Mouse (Mus musculus) kidney, embryonic 15.5 days (tissue): Measurements from ENCODE around the gene Ripor2. TPM values are rescaled to one million over a fixed set of nuclear protein-coding genes. Genes with fewer than 3 reads are reported as not detected.
A peak's percentile ranks its signal among the peaks of the same experiment; 100 is the strongest.

Experiments used
- ATAC-seq: fragments of 200-750 bp; cut with Nextera tagmentation; replicated peaks from 2 replicates; pipeline ENCODE4 v1.8.0; 2017; ENCODE audit warnings: moderate TSS enrichment; ENCODE audit not compliant: low FRiP score
- H3K27ac ChIP-seq: fragments of 300-500 bp; sonication (generic); 2 replicates; pipeline ENCODE4 v1.5.1; 2015; ENCODE audit warnings: mild to moderate bottlenecking, inconsistent platforms
- H3K27me3 ChIP-seq: fragments of 300-500 bp; sonication (generic); 2 replicates; pipeline ENCODE4 v1.6.1; 2015; ENCODE audit warnings: inconsistent platforms
- H3K36me3 ChIP-seq: fragments of 300-500 bp; sonication (generic); 2 replicates; pipeline ENCODE4 v1.6.1; 2015; ENCODE audit warnings: inconsistent platforms
- H3K4me1 ChIP-seq: fragments of 300-500 bp; sonication (generic); 2 replicates; pipeline ENCODE4 v1.6.1; 2015; ENCODE audit warnings: inconsistent platforms
- H3K4me2 ChIP-seq: fragments of 300-500 bp; sonication (generic); 2 replicates; pipeline ENCODE4 v1.6.1; 2015; ENCODE audit warnings: moderate library complexity, mild to moderate bottlenecking, inconsistent platforms
- H3K4me3 ChIP-seq: fragments of 300-500 bp; sonication (generic); replicated peaks from 2 replicates; pipeline ENCODE4 v1.5.1; 2015; ENCODE audit warnings: mild to moderate bottlenecking, inconsistent platforms
- H3K9ac ChIP-seq: fragments of 300-500 bp; sonication (generic); 2 replicates; pipeline ENCODE4 v1.6.1; 2015; ENCODE audit warnings: mild to moderate bottlenecking, inconsistent platforms
- H3K9me3 ChIP-seq: fragments of 300-500 bp; sonication (generic); replicated peaks from 2 replicates; pipeline ENCODE4 v1.6.1; 2016; ENCODE audit warnings: inconsistent platforms
- WGBS: fragments of 180-500 bp; shearing (Covaris S2); methylation state at CpG from one replicate; pipeline ENCODE4 v1.1.7; 2015; ENCODE audit warnings: mixed read lengths; 5-methylcytosine and 5-hydroxymethylcytosine counted together
- polyA plus RNA-seq: library from polyadenylated mRNA; unstranded; fragments of >200 nt; fragmentation: Nextera tagmentation; extraction: Ambion mirVana; gene quantifications from 2 replicates; pipeline ENCODE4 v1.2.1, GENCODE M21; 2015

The Ripor2 gene
- polyA plus RNA-seq, 1 experiment from 2014 or later = 2.7 TPM

DNA sequence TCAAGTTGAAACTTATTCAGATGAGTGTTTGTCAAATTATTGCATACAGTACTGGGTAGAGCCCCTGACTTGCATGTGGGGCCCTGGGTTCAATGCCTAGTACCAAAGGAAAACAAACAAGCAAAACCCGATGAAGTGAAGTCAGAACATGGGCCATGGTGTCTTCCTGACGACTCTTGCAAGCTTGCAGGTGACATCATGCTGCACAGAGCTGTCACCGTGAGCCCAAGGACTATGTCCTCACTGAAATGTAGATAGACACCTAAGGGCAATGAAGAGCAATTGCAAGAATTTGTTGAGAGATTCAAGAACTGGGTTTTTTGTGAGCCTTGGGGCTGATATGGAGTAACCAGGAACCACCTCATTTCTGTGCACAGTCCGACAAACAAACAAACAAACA lies 84.8 kb downstream of the Ripor2 start:
- 82% methylated on average over 4 of the region's 4 CpGs for WGBS
- Histone ChIP-seq H3K4me1 (peaks cover 4% of the 10 kb centered on the region; the same call in 1 of the 2 replicates), H3K4me2 (no peak overlapping the region), H3K9me3 (no peaks in the 10 kb centered on the region), H3K36me3 (no peaks in the 10 kb centered on the region), H3K9ac (no peak overlapping the region), H3K27me3 (no peaks in the 10 kb centered on the region), H3K4me3 (no peak overlapping the region), H3K27ac (no peak overlapping the region)
- ATAC-seq = no peak

DNA sequence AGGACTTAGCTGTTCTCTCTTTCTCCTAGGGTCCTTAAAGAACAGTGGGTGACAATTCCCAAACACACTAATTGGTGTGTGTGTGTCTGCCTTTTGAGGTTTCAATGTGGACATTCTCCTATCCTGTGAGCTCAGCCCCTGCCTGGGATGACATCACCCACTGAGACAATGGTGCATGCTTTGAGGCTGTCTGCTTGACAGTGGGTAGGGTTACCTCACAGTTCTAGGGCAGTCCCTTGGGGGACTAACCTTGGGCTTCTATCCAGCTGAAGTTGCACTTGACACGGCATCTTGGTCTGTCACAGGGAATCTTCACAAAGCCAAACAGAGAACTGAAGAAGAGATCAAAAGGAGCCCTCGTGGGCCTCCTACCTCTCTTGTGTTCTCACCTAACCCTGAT lies 86.6 kb downstream of the Ripor2 start:
- 51% methylated on average over 2 of the region's 2 CpGs for WGBS
- H3K4me3 ChIP-seq = no peak overlapping the region

DNA sequence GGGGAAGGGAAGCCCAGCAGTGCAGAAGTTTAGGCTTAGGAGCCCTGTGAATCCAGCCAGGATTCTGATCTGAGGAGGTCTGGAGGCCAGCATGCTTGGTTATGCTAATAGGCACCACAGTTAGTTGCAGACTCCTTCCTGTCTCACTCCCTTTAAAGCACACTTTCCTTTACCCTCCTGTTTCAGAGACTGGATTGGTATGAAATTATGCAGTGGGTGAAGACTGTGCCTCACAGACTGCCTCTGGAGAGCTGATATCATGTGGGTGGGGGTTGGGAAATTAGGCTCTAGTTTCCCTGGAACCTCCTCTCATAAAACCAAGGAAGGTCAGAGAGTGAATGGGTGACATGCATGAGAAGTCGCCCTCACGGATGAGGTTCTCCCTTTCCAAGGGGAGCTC lies 88.7 kb downstream of the Ripor2 start:
- no peaks in the 10 kb centered on the region for H3K9me3 ChIP-seq
- no peak overlapping the region for H3K27ac ChIP-seq
- no peak for ATAC-seq
- H3K4me3 ChIP-seq = no peak overlapping the region
- H3K4me1 ChIP-seq = peaks cover 4% of the 10 kb centered on the region; the same call in 1 of the 2 replicates
- H3K4me2 ChIP-seq = no peak overlapping the region
- no peaks in the 10 kb centered on the region for H3K36me3 ChIP-seq
- no peak overlapping the region for H3K9ac ChIP-seq
- WGBS = 55% methylated on average over 2 of the region's 2 CpGs
- H3K27me3 ChIP-seq = no peaks in the 10 kb centered on the region

More for the DNA sequence above, 86.6 kb downstream of the Ripor2 start:
- Histone ChIP-seq H3K9me3 (no peaks in the 10 kb centered on the region), H3K9ac (no peak overlapping the region), H3K27me3 (no peaks in the 10 kb centered on the region), H3K4me2 (no peak overlapping the region), H3K36me3 (no peaks in the 10 kb centered on the region), H3K4me1 (peaks cover 4% of the 10 kb centered on the region; the same call in 1 of the 2 replicates), H3K27ac (no peak overlapping the region)
- no peak for ATAC-seq

DNA sequence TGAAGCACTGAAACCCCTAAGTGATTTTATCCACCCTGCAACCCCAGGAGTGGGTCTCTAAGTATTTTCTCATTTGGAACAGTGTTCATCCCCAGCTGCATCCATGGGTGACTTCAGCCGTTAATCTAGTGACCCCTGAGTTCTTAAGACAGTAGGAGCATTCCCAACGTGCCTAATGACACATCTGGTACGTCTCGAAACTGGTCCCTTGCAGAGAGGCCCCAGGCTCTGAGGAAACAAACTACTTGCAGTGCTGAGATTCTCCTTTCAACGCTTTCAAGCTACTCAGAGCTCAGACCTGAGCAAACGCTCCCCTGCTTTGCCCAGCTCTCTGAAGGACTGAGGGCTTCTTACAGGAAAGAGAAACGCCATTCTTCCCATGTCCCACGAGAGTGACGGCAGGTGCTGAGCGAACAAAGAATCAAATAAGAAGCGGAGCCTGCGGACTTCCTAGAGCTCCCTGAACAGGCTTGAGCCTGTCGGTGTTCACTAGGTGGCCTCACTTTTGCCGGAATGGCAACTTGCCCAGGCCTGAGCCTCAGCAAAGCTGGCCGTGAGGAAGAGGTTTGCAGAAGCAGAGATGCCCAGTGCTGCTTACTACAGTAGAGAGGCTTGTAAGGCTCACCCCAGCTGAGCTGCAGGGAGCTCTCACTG lies 97.2 kb downstream of the Ripor2 start:
- Histone ChIP-seq H3K4me2 (no peak overlapping the region), H3K27me3 (no peaks in the 10 kb centered on the region), H3K27ac (peak overlapping the region; percentile 22; the same call in 1 of the 2 replicates), H3K4me1 (peaks cover 7% of the 10 kb centered on the region), H3K36me3 (no peaks in the 10 kb centered on the region), H3K4me3 (no peak overlapping the region), H3K9ac (no peak overlapping the region), H3K9me3 (no peaks in the 10 kb centered on the region)
- ATAC-seq = no peak
- 48% methylated on average over 15 of the region's 15 CpGs for WGBS

DNA sequence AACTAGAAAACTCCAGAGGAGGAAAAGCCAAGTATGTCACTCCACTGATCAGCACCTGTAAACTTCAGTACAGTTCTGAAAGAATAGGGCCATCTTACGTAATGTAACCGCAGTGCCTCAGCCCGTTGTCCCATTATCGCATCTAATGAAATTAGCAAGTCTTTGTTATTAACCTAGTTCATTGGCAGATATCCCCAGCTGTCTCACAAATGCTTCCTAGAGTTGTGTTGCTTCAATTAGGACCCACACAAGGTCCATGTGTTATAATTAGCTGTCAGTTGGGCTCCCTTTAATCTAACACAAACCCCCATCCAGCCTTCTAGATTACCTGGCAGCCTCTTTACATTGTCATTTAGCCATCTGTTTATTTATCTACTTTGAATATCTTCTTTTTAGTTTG lies 99.0 kb downstream of the Ripor2 start:
- Histone ChIP-seq H3K36me3 (no peaks in the 10 kb centered on the region), H3K4me1 (peaks cover 7% of the 10 kb centered on the region), H3K27me3 (no peaks in the 10 kb centered on the region), H3K27ac (no peak overlapping the region), H3K9ac (no peak overlapping the region), H3K4me3 (no peak overlapping the region), H3K4me2 (no peak overlapping the region), H3K9me3 (no peaks in the 10 kb centered on the region)
- ATAC-seq = no peak
- WGBS = 93% methylated on average over 4 of the region's 4 CpGs

DNA sequence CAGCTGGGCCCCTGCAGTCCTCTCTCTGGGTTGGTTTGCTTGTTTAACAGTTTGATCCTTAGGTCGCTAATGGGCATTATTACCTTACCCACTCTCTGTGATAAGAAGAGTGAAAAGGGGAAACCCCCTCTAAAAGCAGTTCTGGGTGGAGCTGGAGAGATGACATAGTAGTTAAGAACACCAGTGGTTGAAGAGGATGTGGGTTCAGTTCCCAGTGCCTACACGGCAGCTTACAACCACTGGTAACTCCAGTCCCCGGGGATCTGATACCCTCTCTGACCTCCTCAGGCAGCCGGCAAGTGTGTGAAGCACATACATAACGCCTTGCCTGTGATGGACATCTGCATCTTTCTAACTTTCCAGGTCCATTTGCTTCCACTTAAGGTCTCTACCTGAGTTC lies 100.4 kb downstream of the Ripor2 start:
- H3K9me3 ChIP-seq = no peaks in the 10 kb centered on the region
- H3K4me3 ChIP-seq = no peak overlapping the region
- no peak overlapping the region for H3K9ac ChIP-seq
- H3K27me3 ChIP-seq = no peaks in the 10 kb centered on the region
- ATAC-seq = no peak
- no peak overlapping the region for H3K27ac ChIP-seq
- no peaks in the 10 kb centered on the region for H3K36me3 ChIP-seq
- 76% methylated on average over 5 of the region's 5 CpGs for WGBS
- H3K4me1 ChIP-seq = peaks cover 13% of the 10 kb centered on the region
- H3K4me2 ChIP-seq = no peak overlapping the region

DNA sequence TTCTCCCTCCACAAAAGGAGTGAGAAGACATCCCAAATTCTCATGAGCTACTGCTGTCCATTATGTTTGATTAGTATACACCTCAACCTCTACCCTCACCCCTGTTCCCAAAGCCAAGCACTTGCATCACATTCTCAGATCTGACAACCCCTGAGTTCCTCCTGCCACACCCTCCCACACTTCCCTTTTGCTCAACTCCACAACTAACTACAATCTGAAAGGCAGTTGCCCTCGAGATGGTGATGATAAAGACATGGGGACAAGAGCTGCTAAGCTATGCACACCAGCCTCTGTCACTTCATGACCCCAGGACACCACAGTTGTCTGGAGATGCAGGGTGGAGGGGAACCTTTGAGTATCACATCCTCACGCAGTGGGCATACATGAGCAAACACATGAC lies 102.5 kb downstream of the Ripor2 start:
- Histone ChIP-seq H3K9ac (no peak overlapping the region), H3K9me3 (no peaks in the 10 kb centered on the region), H3K4me3 (no peak overlapping the region), H3K4me1 (peaks cover 7% of the 10 kb centered on the region), H3K27ac (no peak overlapping the region), H3K4me2 (no peak overlapping the region), H3K27me3 (no peaks in the 10 kb centered on the region), H3K36me3 (no peaks in the 10 kb centered on the region)
- ATAC-seq = no peak
- WGBS = 64% methylated on average over 2 of the region's 2 CpGs

DNA sequence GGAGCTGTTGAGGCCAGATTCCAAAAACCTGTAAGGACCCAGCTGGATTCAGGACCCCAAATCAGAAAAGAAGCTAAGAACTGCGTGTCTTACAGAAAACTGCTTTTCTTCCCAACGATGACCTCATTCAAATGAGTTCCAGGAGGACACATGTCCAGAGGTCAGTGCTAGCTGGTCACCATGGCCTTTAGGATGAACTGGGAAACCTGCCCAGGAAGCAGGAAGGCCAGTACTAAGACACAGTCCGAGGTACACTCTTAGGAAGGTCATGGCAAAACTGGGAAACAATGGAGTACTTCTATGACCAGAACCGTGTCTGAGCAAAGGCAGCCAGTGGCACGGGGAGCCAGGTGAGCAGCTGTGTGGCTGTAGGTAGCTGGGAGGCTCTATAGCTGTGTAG lies 103.9 kb downstream of the Ripor2 start:
- no peaks in the 10 kb centered on the region for H3K9me3 ChIP-seq
- no peak overlapping the region for H3K9ac ChIP-seq
- H3K4me1 ChIP-seq = peaks cover 7% of the 10 kb centered on the region; the same call in 1 of the 2 replicates
- no peak overlapping the region for H3K4me2 ChIP-seq
- H3K36me3 ChIP-seq = no peaks in the 10 kb centered on the region
- 66% methylated on average over 5 of the region's 5 CpGs for WGBS
- no peak overlapping the region for H3K27ac ChIP-seq
- no peak for ATAC-seq
- H3K4me3 ChIP-seq = no peak overlapping the region
- H3K27me3 ChIP-seq = no peaks in the 10 kb centered on the region

DNA sequence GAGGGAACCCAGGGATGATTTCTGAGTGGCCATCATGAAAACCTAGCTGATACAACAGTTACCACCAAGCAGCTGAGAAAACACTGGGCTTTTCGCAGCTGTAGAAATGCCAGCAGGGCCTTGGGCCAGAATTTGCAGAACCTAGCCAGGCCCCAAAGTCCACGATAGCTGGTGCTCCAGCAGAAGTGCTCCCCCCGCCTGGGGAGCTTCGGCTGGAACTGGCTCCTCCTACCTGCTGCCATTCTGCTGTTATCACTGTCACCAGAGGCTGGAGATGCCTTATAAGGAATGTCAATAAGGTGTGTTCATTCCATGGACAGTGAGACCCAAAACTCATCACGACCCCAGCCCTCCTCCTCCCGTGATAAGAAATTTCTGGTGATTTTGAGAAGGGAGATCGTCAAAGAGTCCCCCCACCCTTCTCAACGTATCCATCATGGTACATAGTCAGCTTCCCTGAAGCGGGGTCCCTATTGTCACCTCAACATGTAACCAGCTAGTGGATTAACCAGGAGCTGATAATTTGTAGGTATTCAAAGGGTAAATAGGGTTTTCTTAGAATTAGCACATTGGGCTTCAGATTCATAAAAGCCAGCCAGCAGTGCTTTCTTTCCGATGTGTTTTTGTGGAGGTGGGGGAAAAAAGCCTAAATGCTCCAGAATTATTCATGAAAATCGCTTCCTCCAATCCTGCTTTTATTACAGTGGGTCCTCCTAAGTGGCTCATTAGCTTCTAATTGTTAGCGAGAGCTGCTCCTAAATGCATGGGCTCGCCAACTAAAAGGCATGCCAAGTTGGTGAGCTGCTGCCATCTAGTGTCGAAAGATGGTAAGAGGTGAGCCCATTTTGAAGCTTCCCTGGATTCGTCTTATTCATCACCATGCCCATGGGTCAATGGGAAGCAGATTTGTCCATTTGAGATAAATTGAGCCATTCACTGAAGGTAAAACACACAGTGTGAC lies 105.0 kb downstream of the Ripor2 start:
- H3K36me3 ChIP-seq = no peaks in the 10 kb centered on the region
- no peak overlapping the region for H3K27ac ChIP-seq
- 38% methylated on average over 15 of the region's 15 CpGs for WGBS
- H3K9ac ChIP-seq = no peak overlapping the region
- no peak overlapping the region for H3K4me3 ChIP-seq
- no peak for ATAC-seq
- H3K9me3 ChIP-seq = no peaks in the 10 kb centered on the region
- H3K4me2 ChIP-seq = no peak overlapping the region
- H3K27me3 ChIP-seq = no peaks in the 10 kb centered on the region
- H3K4me1 ChIP-seq = peaks cover 7% of the 10 kb centered on the region; the same call in 1 of the 2 replicates

DNA sequence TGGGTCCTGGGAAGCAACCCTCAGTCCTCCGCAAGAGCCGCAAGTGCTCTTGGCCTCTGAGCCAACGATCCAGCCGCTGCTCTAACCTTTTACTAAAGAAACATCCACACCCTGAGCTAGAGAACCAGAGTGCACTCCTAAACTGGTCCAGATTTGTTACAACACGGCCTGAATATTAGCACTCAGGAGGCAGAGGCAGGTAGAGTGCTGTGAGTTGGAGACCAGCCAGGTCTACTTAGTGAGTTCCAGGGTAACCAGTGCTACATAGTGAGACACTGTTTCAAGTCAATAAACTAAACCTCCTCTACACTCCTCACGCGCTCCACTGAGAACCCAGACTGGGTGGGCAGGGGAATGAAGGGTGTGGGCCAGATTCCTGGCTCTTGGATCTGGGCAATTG lies 111.3 kb downstream of the Ripor2 start:
- 91% methylated on average over 7 of the region's 7 CpGs for WGBS
- no peak overlapping the region for H3K9ac ChIP-seq
- no peak overlapping the region for H3K4me3 ChIP-seq
- ATAC-seq = no peak
- no peak overlapping the region for H3K27ac ChIP-seq
- H3K4me2 ChIP-seq = no peak overlapping the region
- no peaks in the 10 kb centered on the region for H3K9me3 ChIP-seq
- no peaks in the 10 kb centered on the region for H3K27me3 ChIP-seq
- no peaks in the 10 kb centered on the region for H3K4me1 ChIP-seq
- H3K36me3 ChIP-seq = no peaks in the 10 kb centered on the region

DNA sequence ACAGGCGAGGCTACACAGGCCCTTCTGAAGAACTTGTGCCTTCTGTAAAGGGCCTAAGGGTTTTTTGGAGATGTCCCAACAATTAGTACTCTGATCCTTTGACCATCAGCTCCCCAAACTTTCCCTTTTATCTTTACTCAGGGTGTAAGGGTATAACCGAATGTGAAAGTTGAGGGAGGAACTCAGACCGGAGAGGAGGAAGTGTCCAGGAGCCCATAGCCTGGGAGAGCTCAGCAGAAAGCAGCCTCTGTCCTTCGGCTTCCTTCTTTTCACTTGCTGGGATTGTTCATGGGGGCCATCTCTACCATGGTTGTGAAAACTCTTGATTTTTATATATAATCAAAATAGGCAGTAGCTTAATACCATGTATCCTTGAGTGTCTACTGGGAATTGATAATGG lies 116.8 kb downstream of the Ripor2 start:
- no peak for ATAC-seq
- Histone ChIP-seq H3K36me3 (no peaks in the 10 kb centered on the region), H3K27me3 (no peaks in the 10 kb centered on the region), H3K9ac (no peak overlapping the region), H3K4me3 (no peak overlapping the region), H3K4me1 (0 out of 2 replicates have a peak, but pooled peaks cover 3% of the 10 kb centered on the region), H3K9me3 (no peaks in the 10 kb centered on the region), H3K4me2 (no peak overlapping the region), H3K27ac (no peak overlapping the region)
- WGBS = 90% methylated on average over 4 of the region's 4 CpGs

DNA sequence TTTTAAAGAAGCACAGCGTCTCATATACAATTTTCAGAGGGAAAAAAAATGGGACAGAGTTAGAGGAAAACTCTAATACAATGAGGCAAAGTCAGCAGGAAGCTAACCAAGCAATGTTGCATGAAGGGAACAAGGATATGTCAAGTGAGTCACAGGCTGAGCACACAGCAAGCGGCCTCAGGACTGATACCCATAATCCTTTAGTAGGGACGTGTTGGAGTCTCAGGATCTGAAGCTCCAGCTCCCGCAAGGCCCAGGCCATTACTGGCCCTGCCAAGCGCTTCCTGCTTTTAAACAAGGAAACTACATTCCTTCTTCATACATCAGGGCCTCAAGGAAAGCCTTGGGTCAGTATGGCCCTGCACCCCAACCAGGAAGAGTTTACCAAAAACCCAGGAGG lies 120.1 kb downstream of the Ripor2 start:
- Histone ChIP-seq H3K9ac (no peak overlapping the region), H3K4me2 (no peak overlapping the region), H3K4me1 (0 out of 2 replicates have a peak, but pooled peaks cover 3% of the 10 kb centered on the region), H3K27ac (0 out of 2 replicates have a peak overlapping the region, but pooled peaks have one; percentile 13), H3K9me3 (no peaks in the 10 kb centered on the region), H3K4me3 (no peak overlapping the region), H3K27me3 (no peaks in the 10 kb centered on the region), H3K36me3 (no peaks in the 10 kb centered on the region)
- no peak for ATAC-seq
- 68% methylated on average over 5 of the region's 5 CpGs for WGBS
